Mouse (Mus musculus): Measurements from ENCODE around the gene Mettl27.

DNA sequence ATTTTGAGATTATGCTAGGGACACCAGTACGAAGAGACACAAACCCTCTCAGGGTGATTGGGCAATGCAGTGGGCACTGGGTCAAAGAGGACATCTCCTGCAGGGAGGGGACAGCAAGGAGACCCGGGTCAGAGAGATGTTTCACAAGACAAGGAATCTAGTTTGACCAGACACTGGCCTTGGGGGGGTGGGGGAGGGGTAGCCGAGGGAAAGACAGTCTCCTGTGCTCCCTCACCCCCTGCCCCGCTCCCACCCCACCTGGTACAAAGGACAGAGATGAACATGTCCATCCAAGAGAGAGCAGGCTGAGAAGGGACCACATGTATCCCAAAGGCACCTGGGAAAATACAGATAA lies 15.9 kb downstream of the Mettl27 start:
- TF ChIP-seq GATA1 (IDR thresholded peaks at IDR 0.05; ENCODE audit: low read length) (no peak), TAL1 (IDR thresholded peaks at IDR 0.05; ENCODE audit: low read length) (no peak)
